Mouse (Mus musculus) heart, postnatal 0 days (tissue): ENCODE measurements at regions not wholly inside any gene's neighbourhood (a gene's known extent, or its start where the extent isn't known, plus 50 kb on each side); places are given as distances from the start of the nearest gene placed in this dataset.

Experiments
- CTCF ChIP-seq: IDR thresholded peaks from 2 replicates; pipeline ENCODE4 v1.5.1; 2016; ENCODE audit warnings: antibody characterized with exemption, control low read depth, low read depth
- EP300 ChIP-seq: IDR thresholded peaks from 2 replicates; pipeline ENCODE4 v1.6.1; 2016; ENCODE audit warnings: antibody characterized with exemption, low read depth

DNA sequence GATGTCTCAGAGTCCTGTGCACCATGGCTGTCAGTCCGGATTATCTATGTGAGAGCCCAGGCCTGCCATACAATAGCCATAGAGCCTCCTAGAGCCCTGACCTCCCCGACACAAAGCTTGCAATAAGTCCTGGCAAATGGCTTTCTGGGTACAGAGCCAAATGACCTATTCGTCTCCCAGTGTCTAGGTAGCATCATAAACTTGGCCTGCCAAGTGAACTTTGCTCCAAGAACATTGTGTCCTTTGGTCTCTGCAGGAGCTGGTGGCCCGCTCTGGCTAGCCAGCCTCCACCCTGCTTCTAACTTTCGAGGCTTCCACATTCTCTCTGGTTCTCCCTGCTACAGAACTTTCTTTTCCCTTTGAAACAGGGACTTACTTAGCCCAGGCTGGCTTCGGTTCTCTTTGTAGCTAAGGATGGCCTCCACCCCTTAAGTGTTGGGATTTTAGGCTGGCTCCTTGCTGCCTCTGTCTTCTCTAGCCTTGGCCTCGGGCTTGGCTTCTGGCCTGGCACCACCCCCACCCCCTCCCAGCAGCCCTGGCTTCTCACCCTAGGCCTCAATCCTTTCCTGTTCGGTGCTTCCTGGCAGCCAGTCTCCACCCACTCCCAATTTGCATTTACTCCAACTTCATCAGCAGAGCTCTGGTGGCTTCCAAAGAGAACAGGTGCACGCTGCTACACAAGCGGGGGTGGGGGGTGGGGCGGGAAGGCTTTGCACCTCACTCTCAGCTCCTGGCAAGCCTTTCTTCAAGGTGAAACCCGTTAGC is 70.8 kb upstream of the Grik3 start:
- TF ChIP-seq CTCF (no peak), EP300 (no peak)
